Mouse (Mus musculus): Measurements from ENCODE around the gene Lgalsl.

Lgalsl gene

DNA sequence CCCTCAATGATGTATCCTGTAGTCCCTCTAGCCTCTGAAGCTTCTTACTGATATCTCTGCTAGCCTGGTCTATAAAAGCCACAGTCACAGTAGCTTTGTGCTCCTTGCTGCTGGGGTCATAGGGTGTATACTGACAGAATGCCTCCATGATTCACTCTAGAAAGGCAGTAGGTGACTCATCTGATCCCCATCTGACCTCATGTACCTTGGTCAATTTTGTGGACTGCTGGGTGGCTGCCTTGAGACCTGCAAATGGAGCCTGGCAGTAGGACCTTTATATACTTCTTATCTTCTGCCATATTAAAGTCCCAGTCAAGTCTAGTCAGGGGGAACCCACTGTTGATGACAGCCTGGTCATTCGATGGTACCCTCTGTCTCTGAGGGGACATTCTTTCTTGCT is 47.4 kb downstream of the Lgalsl start:
- in situ Hi-C loops (cut with MseI, MboI): no loop called here

DNA sequence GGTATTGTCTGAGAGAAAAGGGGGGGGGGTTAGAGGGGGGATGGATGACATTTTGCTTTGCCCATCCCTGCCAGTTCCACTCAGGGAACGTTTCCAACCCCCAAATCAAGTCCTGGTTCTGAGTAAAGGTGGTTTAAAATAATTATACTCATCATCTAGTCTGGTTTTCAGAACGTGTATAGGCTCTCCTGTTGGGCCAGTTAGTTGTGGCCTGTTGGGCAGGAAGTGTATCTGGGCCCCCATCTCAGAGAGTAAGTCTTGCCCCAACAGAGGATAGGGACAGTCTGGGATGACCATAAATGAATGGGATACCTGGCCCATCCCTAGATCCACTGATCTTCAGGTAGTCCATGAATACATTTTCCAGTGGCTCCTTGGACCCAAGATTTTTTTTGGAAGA is 48.2 kb downstream of the Lgalsl start:
- in situ Hi-C loops (cut with MseI, MboI): no loop called here

DNA sequence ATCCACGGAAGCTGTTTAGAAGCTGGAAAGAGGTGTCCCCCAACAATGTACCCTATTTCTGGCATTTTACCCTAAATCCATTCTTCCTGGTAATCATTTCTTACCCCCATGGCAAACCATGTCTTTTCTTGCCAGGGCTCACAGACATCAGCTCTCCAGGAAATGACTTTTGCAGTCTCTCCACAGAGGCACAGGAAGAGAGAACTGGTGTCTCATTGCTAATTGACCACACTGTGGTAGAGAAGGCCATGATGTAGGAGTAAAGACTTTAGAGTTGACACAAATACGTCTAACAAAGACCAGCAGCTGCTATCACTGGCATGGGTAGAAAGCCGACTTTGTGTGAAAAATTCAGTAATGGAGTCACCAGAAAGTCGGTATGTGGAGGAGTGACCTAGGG is 50.5 kb downstream of the Lgalsl start:
- in situ Hi-C loops (cut with MseI, MboI): no loop called here

DNA sequence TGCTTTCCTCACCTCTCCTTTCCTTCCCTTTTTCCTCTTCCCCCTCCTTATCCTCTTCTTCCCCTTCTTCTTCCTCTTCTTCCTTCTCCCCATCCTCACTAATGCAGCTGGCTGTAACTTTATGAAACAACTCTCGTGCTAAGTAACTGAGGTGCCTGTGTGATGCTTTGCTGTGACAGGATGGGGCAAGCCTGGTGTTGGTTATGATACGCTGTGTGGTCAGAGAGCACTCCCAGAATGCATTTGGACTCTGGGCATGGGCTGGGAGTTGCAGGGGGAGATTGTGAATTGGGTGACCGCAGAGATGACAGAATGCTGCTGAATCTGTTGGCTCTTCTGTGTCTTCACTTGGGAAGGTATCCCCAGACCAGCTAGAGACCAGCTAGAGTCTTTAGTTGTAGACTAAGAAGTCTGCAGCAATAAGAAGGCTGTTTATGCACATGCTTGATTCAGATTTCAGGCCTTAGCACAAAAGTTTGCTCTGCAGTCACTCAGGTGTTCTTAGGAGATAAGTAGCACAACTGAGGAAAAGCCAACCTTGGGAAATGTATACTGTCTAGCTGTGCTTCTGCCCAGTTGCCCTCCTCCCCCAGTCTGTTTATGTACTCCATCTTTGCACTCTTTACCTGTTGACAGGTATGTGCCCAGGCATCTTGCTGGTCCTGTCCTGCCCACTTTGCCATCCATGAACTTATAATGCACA is 51.8 kb downstream of the Lgalsl start:
- in situ Hi-C loops (cut with MseI, MboI): no loop called here

DNA sequence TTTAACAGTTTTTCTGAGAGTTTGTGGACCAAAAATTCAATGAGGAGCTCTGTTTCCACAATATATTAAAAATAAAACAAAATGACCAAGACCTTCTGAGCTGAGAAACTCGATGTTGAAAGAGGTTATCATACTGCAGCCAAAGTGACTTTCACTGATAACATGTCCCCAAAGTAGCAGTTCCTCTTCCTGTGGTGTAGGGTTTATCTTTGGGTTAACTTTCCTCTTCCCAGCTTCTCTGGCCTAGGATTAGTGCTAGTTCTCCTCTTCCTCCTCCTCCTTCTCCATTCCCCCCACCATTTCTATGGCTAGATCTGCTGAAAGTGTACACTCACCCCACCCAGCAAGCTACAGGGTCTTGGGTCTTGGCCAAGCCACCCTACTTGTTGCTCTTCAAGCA is 52.6 kb downstream of the Lgalsl start:
- in situ Hi-C loops (cut with MseI, MboI): no loop called here

DNA sequence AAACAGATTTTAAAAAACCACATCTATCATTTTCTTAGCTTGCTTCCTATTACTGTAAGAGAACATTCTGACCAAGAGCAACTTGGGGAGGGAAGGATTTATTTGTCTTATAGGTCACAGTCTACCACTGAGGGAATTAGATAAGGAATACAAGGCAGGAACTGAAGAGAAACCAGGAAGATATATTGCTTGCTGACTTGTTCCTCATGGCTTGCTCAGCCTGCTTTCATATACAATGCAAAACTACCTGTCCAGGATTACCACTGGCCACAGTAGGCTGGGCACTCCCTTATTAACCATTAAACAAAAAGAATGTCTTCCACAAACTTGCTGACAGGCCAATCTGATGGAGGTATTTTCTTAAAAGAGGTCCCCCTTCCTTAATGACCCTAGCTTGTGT is 54.2 kb downstream of the Lgalsl start:
- in situ Hi-C loops (cut with MseI, MboI): no loop called here

All from mouse trophoblast stem cell (cell line).